Mouse (Mus musculus) spleen, adult 12 weeks (tissue): Measurements from ENCODE around the gene Dusp7.

ENCODE experiments used
- DNase-seq: peaks from one replicate; pipeline ENCODE4 v3.0.0; 2022; ENCODE audit warnings: low spot score

Gene Dusp7

DNA sequence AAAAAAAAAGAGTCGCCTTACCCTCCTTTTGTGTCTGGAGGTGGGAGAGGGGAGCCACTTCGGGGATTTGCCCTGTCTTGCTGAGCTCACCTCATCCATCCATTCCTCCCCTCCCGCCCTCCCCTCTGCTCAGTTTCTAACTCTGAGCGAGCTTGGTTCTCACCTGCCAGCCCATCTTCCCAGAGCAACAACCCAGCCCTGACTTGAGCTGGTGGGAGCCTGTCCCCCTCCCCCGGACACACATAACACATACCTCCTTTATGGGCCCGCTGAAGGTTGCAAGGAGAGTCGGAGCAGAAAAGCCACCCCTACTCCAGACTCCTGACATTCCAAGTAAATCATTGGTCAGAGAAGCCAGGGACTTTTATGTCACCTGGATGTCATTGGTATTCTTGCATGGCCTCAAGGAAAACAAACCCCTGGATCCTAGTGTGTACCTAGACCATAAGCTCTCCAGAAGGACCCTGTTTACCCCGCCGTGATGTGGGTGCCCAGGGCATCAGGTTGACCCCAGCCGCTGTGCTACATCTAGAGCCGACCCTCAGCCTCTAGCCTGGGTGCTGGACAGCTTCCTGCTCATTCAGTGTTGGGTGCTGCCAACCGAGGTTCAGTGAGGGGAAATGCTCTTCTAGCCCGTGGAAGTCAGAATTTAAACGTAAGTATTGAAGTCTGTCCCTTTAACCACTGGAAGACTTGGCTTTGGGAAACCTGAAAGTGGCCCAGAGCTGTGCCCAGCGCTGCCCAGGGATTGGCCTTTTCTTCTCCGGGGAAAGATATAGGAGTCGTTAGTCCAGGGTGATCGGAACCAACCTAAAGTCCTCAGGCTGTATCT lies 52.8 kb downstream of the Dusp7 start:
- DNase-seq = no peak

DNA sequence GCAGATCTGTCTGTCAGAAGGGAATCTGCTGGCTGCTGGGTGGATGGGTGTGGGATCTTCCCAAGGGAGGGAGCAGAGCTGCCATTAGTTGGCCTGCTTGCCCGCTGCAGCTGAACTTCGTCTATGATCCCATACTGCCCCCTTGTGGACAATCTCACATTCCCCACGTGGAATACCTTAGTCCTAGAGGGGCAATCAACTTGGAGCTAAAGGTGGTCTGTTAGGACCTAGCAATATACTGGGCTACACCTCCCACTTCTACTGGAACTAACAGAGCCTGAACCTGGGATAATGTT lies 53.4 kb downstream of the Dusp7 start:
- DNase-seq = peak; percentile 53
